In the genomic region with DNA sequence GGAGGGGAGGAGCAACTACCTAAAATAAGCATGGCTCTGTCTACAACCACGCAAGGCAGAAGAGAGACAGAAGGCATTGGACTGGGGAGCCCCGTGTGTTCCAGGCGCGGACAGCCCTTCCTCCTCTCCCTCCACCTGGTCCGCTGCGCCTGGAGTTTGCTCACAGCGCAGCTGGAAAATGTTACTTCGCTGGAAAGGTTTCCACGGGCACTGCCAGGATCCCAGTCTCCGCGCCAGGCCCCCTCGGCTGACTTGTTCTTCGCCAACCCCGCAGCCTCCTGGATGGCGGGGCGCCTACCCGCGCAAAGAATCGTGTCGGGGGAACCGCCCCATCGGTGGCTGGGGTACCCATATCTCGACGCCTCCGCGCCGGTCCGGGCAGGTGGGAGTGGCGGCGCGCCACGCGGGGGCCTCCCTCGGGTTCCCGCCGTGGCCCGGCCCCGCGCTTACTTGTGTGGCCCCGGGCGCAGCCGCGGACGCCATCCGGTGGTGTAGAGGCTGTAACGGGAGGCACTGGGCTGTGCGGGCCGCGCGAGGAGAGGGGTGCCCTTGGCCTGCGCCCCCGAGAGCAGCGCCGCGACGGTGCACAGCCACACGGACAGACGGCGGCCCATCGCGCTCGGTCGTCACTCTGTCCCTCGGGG, we compare ENCODE assay signal across 8 mouse cellular contexts. TPM values are rescaled to one million over a fixed set of nuclear protein-coding genes. Genes with fewer than 3 reads are reported as not detected.
DNase-seq lines count a peak whose midpoint lies in the region; ATAC-seq and TF ChIP-seq lines count a peak whose summit lies in the region.

No protein-coding gene starts in this region.

- H3K9me3 ChIP-seq in kidney, postnatal 0 days (replicated peaks; ENCODE audit: low read length), result no peaks in the 10 kb centered on the region
- H3K9me3 ChIP-seq in hindbrain, embryonic 10.5 days, result no peaks in the 10 kb centered on the region
- no peaks in the 10 kb centered on the region for H3K9me3 ChIP-seq in midbrain, embryonic 12.5 days

- ATAC-seq in kidney, postnatal 0 days (replicated peaks; ENCODE audit: low FRiP score, low read depth), result no peak
- peak; percentile 62 for ATAC-seq in midbrain, embryonic 12.5 days (ENCODE audit: low FRiP score, low read depth)

- H3K4me1 ChIP-seq in kidney, postnatal 0 days (replicated peaks; ENCODE audit: insufficient read depth, low read length), result peaks cover 11% of the 10 kb centered on the region
- H3K4me1 ChIP-seq in hindbrain, embryonic 10.5 days (replicated peaks), result peaks cover 32% of the 10 kb centered on the region
- peaks cover 17% of the 10 kb centered on the region for H3K4me1 ChIP-seq in midbrain, embryonic 12.5 days

- peak overlapping the region; percentile 40 for H3K9ac ChIP-seq in kidney, postnatal 0 days (ENCODE audit: low read depth, low read length)
- peak overlapping the region; percentile 63 for H3K9ac ChIP-seq in midbrain, embryonic 12.5 days (replicated peaks)

- DNase-seq in kidney, postnatal 0 days (ENCODE audit: low spot score), result no peak
- no peak for DNase-seq in kidney, adult 18-20 months
- DNase-seq in embryo, embryonic 11 days, result peak; percentile 52
- DNase-seq in hindbrain, embryonic 10.5 days (ENCODE audit: low spot score), result peak; percentile 43
- DNase-seq in right cerebral cortex, postnatal 36 days (ENCODE audit: low spot score in 2 of 2), result no peak
- no peak for DNase-seq in right cerebral cortex, postnatal 10 days (ENCODE audit: low spot score in 2 of 2)
- no peak for DNase-seq in frontal cortex, postnatal 36 days (ENCODE audit: low spot score in 2 of 2)

- 0 out of 2 replicates have a peak, but pooled peaks cover 18% of the 10 kb centered on the region for H3K27me3 ChIP-seq in kidney, postnatal 0 days (ENCODE audit: insufficient read depth, low read length)
- peaks cover 90% of the 10 kb centered on the region for H3K27me3 ChIP-seq in hindbrain, embryonic 10.5 days (ENCODE audit: insufficient read depth, poor library complexity, severe bottlenecking)
- H3K27me3 ChIP-seq in midbrain, embryonic 12.5 days, result peaks cover 81% of the 10 kb centered on the region

- TF ChIP-seq CTCF in kidney, postnatal 0 days (IDR thresholded peaks at IDR 0.05; ENCODE audit: low read depth), result no peak

- H3K36me3 ChIP-seq in kidney, postnatal 0 days (ENCODE audit: insufficient read depth, low read length), result no peaks in the 10 kb centered on the region
- H3K36me3 ChIP-seq in hindbrain, embryonic 10.5 days, result 0 out of 2 replicates have a peak, but pooled peaks cover 5% of the 10 kb centered on the region
- no peaks in the 10 kb centered on the region for H3K36me3 ChIP-seq in midbrain, embryonic 12.5 days

- no peak overlapping the region for H3K27ac ChIP-seq in kidney, postnatal 0 days
- H3K27ac ChIP-seq in hindbrain, embryonic 10.5 days, result peak overlapping the region; percentile 80
- H3K27ac ChIP-seq in midbrain, embryonic 12.5 days (replicated peaks), result no peak overlapping the region

- peak overlapping the region; percentile 88 for H3K4me2 ChIP-seq in kidney, postnatal 0 days (ENCODE audit: low read length)
- peak overlapping the region; percentile 94 for H3K4me2 ChIP-seq in midbrain, embryonic 12.5 days (replicated peaks)

- peak overlapping the region; percentile 52 for H3K4me3 ChIP-seq in kidney, postnatal 0 days (replicated peaks; ENCODE audit: low read depth, low read length)
- peak overlapping the region; percentile 65 for H3K4me3 ChIP-seq in hindbrain, embryonic 10.5 days
- peak overlapping the region; percentile 54 for H3K4me3 ChIP-seq in midbrain, embryonic 12.5 days

- WGBS in kidney, postnatal 0 days, result under 1% methylated on average over 55 of the region's 64 CpGs
- 2% methylated on average over 63 of the region's 64 CpGs for WGBS in hindbrain, embryonic 10.5 days
- 2% methylated on average over 53 of the region's 64 CpGs for WGBS in midbrain, embryonic 12.5 days

RNA-seq across cellular contexts. Expression of gene Emilin3, which starts 0.4 kb away (rescaled TPM):
- polyA plus RNA-seq in kidney, postnatal 0 days (2015; fragmentation: Nextera tagmentation; extraction: Ambion mirVana), result 1.5 and 1.7 TPM in 2 replicates
- polyA plus RNA-seq in hindbrain, embryonic 10.5 days (2016; fragmentation: Nextera tagmentation; extraction: Ambion mirVana), result 2.6 and 3.4 TPM in 2 replicates
- polyA plus RNA-seq in midbrain, embryonic 12.5 days (2016; fragmentation: Nextera tagmentation; extraction: Ambion mirVana), result 6.5 and 6.8 TPM in 2 replicates

RNA-seq across cellular contexts. Expression of gene Lpin3, which starts 31.2 kb away (rescaled TPM):
- 4.1 and 4.2 TPM in 2 replicates for polyA plus RNA-seq in kidney, postnatal 0 days (2015; fragmentation: Nextera tagmentation; extraction: Ambion mirVana)
- 0.52 and 1.1 TPM in 2 replicates for polyA plus RNA-seq in hindbrain, embryonic 10.5 days (2016; fragmentation: Nextera tagmentation; extraction: Ambion mirVana)
- polyA plus RNA-seq in midbrain, embryonic 12.5 days (2016; fragmentation: Nextera tagmentation; extraction: Ambion mirVana), result 0.32 and 0.38 TPM in 2 replicates

RNA-seq across cellular contexts. Expression of gene Zhx3, which starts 38.9 kb away (rescaled TPM):
- polyA plus RNA-seq in kidney, postnatal 0 days (2015; fragmentation: Nextera tagmentation; extraction: Ambion mirVana), result 12.6 and 12.7 TPM in 2 replicates
- 7.3 and 7.6 TPM in 2 replicates for polyA plus RNA-seq in hindbrain, embryonic 10.5 days (2016; fragmentation: Nextera tagmentation; extraction: Ambion mirVana)
- polyA plus RNA-seq in midbrain, embryonic 12.5 days (2016; fragmentation: Nextera tagmentation; extraction: Ambion mirVana), result 15.5 and 16.8 TPM in 2 replicates

Comparison
In these comparisons a context has a peak if more than half of its experiments do, and no peak if none do; other contexts are left out.
1. DNase-seq: peak in embryo, embryonic 11 days (single experiment) and hindbrain, embryonic 10.5 days (single experiment); none in kidney, postnatal 0 days (single experiment), kidney, adult 18-20 months (single experiment), right cerebral cortex, postnatal 36 days (0 of 2), right cerebral cortex, postnatal 10 days (0 of 2) and frontal cortex, postnatal 36 days (0 of 2).
2. Peak in every context shown above with its lines, with median percentiles within 50 percentile points of each other: H3K4me3 ChIP-seq.